Mouse (Mus musculus): ENCODE results near the gene Lbr. TPM values are rescaled to one million over a fixed set of nuclear protein-coding genes. Genes with fewer than 3 reads are reported as not detected.

Gene Lbr
- total RNA-seq (2021), result 10 to 100 TPM; 21.1 to 21.7 TPM
- long read RNA-seq, experiment 1, transcript Lbr-201 (14 exons, 3,510 nt), result major isoform, 36 of 39 reads
- long read RNA-seq, experiment 1, partial matches to known transcripts, result 2 of 39 reads
- long read RNA-seq, experiment 1, other reads (novel, unspliced or antisense), result 1 of 39 reads
- long read RNA-seq, experiment 2, transcript Lbr-201 (14 exons, 3,510 nt), result major isoform, 11 of 13 reads
- long read RNA-seq, experiment 2, partial matches to known transcripts, result 2 of 13 reads
- long read RNA-seq, experiment 2, other reads (novel, unspliced or antisense), result 0 of 13 reads

GRCm38 (mm10) chr1:181842781-181843180 is at the start of gene Lbr:
Gene Lbr, minus strand, starts transcription at chr1:181843046.
- DNase-seq, result peak in 1 of 2 experiments; percentile 51

DNA sequence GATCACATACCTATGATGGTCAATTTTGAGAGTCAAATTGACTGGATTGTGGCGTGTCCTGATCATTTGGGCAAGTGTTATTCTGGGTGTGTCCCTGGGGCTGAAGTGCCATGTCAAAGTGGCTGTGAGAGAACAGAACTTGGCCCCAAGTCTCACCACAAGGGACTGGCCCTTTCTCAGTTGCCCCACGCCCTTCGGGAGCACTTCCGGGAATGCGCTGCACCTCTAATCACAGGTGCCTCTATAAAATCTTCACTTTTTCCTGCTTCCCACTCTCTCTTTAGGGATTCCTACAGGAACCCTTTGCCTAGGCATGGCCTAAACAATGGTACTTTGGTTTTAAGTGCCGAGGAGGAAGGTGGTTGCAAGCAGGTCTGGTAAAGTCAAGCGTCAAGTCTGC is 46.8 kb upstream of the Lbr start:
- DNase-seq, result no peak

DNA sequence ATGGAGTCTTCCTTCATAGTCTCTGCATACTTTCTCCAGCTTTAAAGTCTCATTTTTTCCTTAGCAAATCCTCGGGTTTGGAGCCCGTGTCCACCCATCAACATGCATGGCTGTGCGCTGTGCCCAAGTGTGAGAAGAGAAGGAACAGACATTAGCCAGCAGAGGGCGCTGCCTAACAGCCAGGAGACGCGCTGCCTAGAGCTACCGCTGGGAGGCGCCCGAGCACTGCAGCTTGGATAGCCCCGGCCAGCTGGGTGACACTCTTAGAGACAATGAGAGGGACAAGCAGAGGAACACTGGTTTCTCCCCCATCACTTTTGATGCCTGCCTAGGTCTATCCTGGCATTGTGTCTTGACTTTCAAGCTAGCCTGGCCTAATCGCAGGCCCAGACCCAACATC is 46.0 kb upstream of the Lbr start:
- DNase-seq, result peak; percentile 86 to 97

DNA sequence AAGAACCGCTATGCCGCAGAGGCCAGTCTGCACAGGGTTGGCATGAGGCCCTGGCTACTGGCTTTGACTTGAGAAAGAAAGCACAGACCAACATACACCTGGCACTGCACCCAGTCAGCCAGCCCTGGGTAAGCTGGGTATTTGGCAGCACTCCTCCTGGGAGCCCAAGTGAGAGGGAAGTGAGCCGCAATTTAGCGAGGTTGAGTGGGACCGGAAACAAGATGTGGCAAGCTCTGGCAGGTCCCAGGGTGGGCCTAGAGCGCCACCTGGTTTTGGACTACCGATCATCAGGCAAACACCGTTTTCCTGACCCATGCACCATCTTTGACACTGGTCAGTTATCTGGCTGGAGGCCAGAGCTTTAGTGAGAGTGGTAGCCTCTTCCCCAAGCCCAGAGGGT is 38.7 kb upstream of the Lbr start:
- peak; percentile 70 to 75 for DNase-seq

DNA sequence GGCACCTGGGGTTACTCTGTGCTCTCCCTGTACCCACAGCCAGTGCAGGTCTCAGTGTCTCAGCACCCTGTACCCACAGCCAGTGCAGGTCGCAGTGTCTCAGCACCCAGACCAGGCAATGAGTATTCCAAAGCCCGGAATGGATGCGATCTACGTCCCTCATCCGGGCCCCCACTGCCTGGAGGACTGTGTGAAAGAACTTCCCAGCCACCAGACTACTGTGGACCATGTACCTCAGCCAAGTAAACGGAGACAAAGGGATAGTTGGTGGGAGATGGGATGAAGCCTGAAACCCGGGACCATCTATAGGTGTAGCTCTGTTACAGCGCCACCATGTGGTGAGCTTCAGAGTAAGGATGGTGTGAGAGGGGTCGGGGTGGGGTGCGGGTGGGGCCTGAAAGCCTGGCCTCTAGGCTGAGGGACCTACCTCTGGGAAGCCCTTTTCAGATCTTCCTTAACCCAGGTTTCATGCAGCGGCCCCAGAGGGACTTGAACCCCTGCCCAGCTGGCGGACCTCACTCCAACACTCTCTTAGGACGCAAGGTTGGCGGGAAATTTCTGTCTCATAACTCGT is 38.0 kb upstream of the Lbr start:
- DNase-seq, result no peak

- no peak for DNase-seq
Observed at GRCm38 (mm10) chr1:181878436-181878835, 35.6 kb upstream of the Lbr start.

DNA sequence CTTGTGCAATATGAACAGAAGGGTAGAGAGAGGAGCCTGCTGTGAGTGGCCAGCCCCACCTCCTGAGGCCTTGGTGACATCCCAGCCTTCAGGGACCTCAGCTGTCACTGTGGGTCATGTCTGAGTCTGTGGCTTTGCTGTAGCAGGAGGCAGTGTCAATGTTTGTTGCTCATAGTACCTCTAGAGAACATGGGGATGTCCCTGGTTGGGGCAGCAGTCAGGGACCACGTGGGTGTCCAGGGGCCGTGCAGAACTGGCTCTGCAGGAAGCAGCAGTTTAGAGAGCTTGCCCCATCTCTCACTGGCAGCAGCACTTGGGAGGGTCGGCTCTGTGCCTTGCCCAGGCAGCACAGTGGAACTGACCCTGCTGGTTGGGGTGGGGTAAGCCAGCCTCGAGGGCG is 34.2 kb upstream of the Lbr start:
- DNase-seq, result no peak

DNA sequence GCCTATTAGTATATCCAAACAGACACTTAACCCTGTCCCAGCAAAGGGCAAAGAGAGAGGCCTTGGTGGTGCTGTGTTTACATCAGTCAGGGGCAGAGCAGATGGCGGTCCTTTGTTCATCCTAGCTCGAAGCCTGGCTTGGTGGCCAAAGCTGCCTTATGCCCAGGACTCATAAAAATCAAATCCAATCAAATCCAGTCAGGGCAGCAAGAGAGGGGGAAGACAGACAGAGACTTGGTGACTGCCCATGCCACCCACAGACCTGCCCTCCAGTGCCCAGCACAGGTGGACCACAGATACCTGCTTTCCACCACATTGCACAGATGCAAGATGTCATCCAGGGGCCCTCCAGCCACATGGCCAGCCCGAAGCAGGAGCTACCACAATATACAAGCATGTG is 33.8 kb upstream of the Lbr start:
- no peak for DNase-seq

DNA sequence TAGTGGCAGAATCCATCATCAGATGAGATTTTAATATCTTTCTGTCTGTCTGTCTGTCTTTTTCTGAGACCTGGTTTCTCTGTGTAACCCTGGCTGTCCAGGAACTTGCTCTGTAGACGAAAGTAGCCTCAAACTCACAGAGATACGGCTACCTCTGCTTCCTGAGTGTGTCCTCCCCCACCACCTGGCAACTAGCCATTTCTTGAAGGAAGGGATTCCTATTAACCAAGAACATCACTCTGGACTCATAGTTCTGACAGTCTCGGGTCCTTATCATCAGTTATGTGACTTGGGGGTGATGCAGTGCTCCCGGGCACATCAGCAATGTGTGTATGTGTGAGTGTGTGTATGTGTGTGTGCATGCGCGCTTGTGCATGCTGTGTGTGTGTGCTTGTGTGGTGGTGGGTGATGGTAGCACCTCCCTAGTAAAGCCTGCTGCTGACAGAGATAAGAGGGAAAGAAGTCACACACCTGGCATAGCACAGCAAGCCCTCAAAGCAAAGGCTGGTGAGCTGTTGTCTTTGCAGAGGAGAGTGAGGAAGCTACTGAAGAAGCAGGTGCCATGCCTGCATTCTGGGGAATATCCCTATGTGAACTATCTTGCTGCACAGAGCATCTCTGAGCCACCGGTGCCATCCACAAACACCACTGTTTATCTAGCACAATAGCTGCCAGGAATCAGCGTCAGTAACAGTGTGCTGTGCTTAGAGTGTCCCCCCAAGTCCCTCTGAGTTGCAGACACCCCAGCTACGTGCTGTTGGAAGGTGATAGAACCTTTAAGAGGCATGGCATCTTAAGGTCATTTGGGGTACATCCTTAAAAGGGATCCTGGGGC is 30.5 kb upstream of the Lbr start:
- no peak for DNase-seq

- no peak for DNase-seq
Observed at GRCm38 (mm10) chr1:181872639-181873038, 29.8 kb upstream of the Lbr start.

- no peak for DNase-seq
Observed at GRCm38 (mm10) chr1:181866429-181867280, 23.8 kb upstream of the Lbr start.

DNA sequence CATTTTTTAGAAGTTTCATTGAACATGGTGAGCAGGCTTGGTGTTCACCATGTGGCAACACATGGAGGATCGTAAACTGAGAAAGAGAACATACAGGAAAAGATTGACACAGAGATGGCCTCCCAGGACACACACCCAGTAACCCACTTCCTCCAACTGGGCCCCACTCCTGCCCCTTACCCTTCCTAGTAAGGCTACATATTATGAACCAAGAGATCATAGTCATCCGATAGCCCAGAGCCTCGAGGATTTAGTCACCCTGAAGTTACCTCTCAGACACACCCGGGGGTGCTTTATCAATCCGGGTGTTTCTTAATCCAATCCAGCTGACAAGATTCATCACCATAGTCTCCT is 23.0 kb upstream of the Lbr start:
- DNase-seq, result no peak

- no peak for DNase-seq
Observed at GRCm38 (mm10) chr1:181864971-181865862, 22.4 kb upstream of the Lbr start.

DNA sequence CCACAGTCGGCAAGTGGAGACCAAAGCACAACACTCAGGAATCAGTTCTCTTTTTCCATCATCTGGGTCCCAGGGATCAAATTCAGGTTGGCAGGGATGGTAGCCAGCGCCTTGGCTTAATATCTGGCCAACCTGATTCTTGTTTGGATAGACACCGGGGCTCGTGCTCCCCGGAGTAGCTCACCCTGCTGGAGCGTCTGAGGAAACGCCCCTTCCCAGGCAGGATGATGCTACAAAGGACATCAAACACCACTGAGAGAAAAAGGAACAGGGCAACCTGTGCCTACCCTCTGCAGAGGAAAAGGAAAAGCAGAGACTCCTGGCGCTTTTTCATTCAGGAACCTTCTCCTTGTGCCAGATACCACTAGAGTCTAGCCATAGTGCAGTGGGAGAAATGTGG is 20.6 kb upstream of the Lbr start:
- DNase-seq, result no peak

DNA sequence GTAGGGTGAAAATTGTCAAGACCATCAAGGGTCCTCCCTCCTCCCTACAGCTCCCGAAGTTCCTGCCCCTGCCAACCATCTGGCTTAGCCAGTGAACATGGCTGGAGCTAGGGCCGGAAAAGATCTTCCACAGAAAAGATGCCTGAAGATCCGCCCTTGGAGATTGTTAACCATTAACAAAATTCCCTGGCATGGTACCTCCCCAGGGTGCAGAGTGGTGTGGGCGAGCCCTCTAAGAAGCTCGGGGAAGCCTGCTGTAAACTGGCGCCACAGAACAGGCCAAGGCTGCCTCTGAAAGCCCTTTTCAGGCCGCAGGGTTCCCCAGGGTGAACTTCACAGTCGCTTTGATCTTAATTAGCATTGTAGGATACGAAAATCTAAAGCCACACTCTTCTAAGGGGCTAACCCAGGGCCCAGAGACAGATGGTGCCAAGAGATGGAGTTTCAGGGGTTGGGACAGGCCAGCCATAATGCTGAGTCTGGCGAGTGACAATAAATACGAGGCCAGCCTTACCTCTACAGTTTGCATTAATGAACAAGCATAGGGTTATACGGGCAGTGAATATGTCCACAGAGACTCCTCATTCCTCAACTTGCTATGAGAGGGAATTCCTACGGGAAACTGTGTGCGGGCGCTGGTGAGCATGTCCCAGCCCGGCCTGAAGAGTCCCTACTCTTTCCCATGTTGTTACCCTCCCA is 20.0 kb upstream of the Lbr start:
- DNase-seq, result no peak

DNA sequence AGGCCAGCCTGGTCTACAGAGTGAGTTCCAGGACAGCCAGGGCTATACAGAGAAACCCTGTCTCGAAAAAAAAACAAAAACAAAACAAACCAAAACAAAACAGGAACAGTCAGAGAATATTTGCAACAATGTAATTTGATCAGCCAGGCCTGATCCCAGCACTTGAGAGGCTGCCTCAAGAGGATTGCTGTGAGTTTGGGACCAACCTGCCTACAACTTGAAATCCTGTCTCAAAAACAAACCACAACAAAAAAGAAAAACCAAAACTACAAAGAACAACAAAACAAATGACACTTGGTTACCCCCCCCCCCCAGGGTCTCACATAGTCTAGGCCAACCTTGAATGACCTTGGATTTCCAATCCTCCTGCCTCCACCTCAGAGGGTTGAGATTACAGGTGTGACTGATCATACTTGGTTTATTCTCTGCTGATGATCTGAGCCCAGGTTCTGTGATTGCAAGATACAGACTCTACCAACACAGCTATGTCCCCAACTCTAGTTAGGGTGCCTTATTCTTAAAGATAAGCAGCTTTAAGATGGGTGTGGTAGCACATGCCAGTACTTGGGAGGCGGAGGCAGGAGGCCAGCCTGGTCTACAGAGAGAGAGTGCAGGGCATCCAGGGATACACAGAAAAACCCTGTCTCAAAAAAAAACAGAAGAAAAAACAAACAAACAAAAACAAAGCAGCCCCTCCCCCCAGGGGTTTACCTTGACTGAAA is 18.5 kb upstream of the Lbr start:
- no peak for DNase-seq

DNA sequence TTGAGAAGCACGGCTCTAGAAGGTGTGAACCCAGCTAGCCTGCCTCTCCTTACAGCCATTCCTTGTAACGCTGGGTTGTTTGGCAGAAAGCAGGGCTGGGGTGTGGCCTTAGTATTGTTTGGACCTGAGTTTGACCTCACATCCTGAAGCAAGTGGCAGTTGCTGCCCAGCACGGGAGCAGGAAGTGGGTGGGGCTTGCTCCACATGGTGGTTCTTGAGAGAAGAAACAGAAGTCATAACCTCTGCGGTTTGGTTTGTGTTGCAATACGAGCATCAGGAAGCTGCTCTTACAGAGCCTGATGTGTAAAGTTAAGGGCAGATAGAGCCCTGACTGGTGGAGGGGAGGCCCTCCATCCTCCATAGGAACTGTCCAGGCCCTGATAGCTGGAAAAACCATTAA is 17.8 kb upstream of the Lbr start:
- DNase-seq, result peak; percentile 81 to 95

DNA sequence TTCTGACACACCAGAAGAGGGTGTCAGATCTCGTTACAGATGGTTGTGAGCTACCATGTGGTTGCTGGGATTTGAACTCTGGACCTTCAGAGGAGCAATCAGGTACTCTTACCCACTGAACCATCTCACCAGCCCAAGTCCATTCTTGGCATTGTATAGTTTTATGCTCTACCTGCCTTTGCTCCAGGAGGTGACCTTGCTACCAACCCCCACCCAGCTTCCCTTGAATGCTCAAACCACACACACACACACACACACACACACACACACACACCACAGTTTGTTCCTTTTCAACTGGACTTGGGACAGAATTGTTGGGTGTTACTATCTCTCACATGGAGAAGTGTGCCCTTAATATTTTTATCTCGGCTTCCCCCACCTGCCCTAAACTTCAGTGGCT is 13.5 kb upstream of the Lbr start:
- no peak for DNase-seq

DNA sequence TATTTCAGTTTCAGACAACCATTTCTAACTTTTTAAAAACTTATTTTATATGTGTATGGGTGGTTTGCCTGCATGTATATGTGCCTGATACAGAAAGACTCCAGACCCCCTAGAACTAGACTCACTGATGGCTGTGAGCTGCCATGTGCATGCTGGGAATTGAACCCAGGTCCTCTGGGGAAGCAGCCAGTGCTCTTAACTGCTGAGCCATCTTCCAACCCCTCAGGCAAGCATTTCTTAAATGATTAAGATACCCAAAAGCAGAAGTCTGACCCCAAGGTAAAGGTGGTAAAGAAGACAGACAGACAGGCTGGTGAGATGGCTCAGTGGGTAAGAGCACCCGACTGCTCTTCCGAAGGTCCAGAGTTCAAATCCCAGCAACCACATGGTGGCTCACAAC is 12.0 kb upstream of the Lbr start:
- no peak for DNase-seq

DNA sequence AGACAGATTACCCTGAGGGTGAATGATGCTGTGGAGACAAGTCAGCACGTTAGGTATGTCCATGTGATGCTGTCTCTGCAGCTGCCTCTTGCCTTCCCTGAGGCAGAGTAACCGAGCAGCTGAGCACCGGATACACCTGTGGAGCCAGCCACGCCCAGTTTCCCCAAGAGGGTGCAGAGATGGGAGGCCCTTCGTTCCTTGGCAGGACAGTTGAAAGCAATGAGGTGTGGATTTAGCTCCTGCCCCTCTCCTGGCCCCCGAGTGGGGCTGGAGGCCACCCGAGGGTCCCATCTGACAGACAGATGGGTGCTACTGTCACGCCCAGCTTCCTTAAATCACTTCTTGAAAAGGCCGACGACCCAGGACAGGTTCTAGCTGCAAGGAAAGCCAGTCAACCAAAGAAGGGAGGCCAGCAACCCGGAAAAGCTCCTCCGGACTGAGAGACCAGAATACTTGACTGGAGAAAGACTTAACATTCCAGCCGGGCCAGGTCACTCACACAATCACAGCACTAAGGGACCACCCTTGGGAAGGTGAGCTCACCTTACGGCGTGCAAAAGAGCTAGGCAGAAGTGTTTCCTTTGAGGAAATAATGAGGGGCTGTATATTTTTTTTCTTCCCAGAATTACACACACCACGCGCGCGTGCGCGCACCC is 10.4 kb upstream of the Lbr start:
- DNase-seq, result peak; percentile 46 to 78

Measured in heart, adult 18-20 months (tissue).